Mouse (Mus musculus) liver, postnatal 0 days (tissue): ENCODE measurements at regions not wholly inside any gene's neighbourhood (a gene's known extent, or its start where the extent isn't known, plus 50 kb on each side); places are given as distances from the start of the nearest gene placed in this dataset.

ENCODE experiments used
- CTCF ChIP-seq: sonication (generic); IDR thresholded peaks from 2 replicates; pipeline ENCODE4 v1.5.1; 2016; ENCODE audit warnings: antibody characterized with exemption, low read depth
- EP300 ChIP-seq: IDR thresholded peaks from 2 replicates; pipeline ENCODE4 v1.6.1; 2016; ENCODE audit warnings: antibody characterized with exemption, low read depth, mild to moderate bottlenecking

GRCm38 (mm10) chr13:112144393-112145348 is 143.6 kb upstream of the Ankrd55 start:
- TF ChIP-seq EP300 (no peak), CTCF (no peak)
